Mouse (Mus musculus) gastrocnemius, postnatal 25 days (tissue): ENCODE results near the gene Fam166b. TPM values are rescaled to one million over a fixed set of nuclear protein-coding genes. Genes with fewer than 3 reads are reported as not detected.

Experiments
- DNase-seq: peaks from one replicate; pipeline ENCODE4 v3.0.0; 2022
- total RNA-seq, 2 experiments: library from RNA; stranded (reverse); gene quantifications; 1 replicate in 1 of 2; 2 replicates in 1 of 2; pipeline ENCODE4 v1.2.3; 2021

The Fam166b gene
- total RNA-seq, 2 experiments from 2014 or later, result not detected

GRCm38 (mm10) chr4:43428180-43428861 lies 613 bp downstream of the Fam166b start:
- DNase-seq, result no peak

DNA sequence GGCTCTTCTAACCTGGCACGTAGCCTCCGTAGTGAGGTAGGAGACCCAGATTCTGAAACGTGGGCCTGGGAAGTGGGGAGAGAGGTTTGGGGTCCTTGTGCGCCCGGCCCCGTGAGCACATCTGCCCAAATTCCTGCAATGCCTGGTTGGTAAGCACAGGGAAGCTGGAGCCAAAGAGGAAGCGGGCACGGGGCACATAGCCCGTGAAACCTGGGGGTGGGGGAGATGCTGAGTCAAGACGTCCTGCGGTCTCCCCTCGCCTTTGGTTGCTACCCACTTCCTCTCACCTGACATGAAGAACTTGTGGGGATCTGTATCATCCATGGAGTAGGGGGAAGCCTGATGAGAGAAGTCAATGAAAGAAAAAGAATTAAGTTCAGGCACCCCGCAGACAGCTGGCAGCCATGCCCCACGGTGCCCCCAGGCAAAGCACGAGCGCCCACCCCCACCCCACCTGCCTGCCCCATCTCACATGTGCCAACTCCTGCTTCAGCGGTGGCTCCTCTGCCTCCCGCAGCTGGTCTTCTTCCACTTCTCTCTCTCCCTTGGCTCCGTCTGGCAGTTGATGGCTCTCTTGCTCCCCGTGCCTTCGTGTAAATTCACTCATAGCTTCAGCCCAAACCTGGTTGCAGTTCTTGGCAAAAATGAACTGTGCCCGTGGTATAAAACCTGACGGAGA lies 1.3 kb downstream of the Fam166b start:
- peak; percentile 19 for DNase-seq

GRCm38 (mm10) chr4:43426487-43426886 lies 2.4 kb downstream of the Fam166b start:
- no peak for DNase-seq

- peak; percentile 14 for DNase-seq
These were observed 3.1 kb downstream of the Fam166b start for GRCm38 (mm10) chr4:43425648-43426380.

- no peak for DNase-seq
These were observed 3.7 kb downstream of the Fam166b start for GRCm38 (mm10) chr4:43425197-43425596.

- no peak for DNase-seq
These were observed 4.9 kb downstream of the Fam166b start for GRCm38 (mm10) chr4:43424072-43424471.

DNA sequence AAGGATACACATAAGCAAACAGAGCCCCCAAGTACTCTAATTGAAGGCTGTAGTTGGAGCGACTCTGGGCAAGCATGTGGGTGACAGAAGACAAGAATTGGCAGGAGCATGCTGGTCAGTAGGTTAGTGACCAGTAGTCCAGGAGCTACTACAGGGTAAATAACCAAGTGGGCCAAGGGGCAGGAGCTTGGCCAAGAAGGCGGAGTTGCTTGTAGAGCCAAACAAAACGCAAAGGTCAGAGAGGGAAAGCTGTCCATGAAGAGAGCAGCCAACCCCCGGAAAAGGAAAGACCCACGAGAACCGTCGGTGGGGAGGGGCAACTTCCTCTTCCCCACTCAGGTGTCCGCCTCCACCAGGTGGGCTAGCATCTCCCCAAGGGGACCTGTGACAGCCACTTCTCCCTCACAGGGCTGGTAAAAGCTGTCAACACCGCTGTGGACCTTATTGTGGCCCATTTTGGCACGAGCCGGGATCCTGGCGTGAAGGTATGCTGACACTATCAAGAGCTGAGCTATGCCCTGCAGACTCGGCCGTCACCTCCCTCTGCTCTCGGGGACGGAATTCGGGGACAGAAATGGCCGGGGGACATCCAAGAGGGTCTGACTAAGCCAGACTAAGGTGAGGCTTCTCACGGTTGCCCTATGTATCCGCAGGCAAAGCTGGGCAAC lies 5.5 kb downstream of the Fam166b start:
- peak; percentile 33 for DNase-seq

DNA sequence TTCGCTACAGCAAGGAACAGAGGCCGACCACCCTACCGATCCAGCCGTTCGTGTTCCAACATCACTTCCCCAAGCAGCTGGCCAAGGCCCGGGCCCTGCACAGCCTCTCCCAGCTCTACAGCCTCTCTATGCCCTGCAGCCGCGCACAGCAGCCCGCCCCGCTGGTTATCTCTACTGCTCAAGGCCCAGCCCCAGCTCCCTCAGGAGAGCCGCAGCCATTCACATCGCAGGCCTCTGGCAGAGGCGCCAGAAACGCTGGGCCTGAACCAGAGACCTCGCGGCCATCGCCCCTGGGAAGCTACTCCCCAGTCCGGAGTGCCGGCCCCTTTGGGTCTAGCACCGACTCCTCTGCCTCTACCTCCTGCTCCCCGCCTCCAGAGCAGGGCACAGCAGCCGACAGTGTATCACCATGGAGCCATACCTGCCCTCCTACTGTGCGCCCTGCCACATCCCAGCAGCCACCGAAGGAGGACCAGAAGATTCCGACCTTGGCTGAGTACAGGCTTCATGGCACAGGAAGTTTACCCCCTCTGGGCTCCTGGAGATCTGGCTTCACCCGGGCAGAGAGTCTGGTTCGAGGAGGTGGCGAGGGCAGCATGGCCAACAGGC lies 7.2 kb downstream of the Fam166b start:
- DNase-seq, result peak; percentile 13

DNA sequence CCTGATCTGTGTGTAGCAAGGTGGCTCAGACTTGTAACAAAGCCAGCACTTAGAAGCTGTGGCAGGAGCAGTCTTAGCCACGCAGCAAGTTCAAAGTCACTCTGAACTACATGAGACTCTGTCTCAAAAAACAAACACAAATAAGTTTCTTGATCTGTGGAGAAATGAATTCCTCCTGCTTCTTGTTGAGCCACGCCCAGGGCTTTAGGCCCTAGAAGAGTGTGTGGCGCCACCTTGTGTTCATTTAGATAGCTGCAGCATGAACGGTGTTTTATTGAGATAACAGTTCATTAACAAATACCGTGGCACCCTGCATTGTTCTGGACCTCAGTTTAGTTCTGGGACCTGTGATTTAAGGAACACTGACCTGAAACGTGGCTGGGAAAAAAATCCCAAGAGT lies 8.6 kb downstream of the Fam166b start:
- DNase-seq, result no peak

- DNase-seq, result no peak
These were observed 9.1 kb downstream of the Fam166b start for GRCm38 (mm10) chr4:43419801-43420281.

- no peak for DNase-seq
These were observed 9.8 kb downstream of the Fam166b start for GRCm38 (mm10) chr4:43418973-43419656.

GRCm38 (mm10) chr4:43418450-43418849 lies 10.5 kb downstream of the Fam166b start:
- no peak for DNase-seq

DNA sequence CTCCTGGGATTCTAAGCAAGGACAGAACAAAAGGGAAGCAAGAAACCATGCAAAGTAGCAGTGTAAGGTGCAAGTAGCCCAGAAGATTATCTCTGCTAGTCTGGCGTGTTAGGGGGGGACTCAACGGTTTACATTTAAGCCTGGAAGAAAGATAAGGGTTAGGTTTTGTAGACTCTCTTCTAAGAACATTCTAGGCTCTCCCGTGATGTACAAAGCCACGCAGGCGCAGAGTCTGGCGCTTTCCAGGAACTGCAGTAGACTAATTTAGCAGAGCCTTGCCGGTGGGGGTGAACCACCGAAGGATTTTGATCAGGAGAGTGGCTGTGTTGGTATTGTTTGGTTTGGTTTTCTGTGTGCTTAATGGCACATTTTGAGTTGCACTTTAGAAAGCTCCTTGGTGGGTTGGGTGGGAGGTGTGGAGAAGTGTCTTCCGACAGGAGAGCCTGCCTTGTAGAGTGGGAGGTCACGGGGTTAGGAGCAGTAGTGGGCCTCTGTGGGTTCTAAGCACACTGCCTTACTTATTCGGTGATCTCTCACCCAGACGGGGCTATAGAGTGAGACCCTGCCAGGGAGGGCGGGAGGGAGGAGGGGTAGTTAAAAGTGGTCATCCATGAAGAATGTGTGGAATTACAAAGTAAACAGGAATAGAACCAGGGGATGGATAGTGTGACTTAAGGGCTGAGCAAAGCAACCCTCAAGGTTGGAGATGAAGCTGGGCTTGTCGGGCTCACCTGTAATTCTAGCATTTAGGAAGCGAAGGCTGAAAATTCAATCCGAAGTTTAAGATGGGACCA lies 11.5 kb downstream of the Fam166b start:
- no peak for DNase-seq

DNA sequence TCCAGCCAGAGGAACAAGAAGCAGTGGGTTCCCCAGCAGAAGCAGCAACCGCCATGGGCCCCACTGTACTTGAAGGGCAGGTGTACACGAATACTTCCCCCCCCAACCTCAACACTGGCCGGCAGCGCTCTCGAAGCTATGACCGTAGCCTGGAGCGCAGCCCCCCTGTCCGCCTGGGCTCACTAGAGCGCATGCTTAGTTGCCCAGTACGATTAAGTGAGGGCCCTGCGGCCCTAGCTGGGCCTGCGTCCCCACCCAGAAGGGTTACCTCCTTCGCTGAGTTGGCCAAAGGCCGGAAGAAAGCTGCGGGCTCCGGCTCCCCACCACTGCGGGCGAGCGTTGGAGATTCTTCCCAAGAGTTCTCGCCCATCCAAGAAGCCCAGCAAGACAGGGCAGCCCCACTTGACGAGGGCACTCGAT lies 12.9 kb downstream of the Fam166b start:
- DNase-seq, result no peak

DNA sequence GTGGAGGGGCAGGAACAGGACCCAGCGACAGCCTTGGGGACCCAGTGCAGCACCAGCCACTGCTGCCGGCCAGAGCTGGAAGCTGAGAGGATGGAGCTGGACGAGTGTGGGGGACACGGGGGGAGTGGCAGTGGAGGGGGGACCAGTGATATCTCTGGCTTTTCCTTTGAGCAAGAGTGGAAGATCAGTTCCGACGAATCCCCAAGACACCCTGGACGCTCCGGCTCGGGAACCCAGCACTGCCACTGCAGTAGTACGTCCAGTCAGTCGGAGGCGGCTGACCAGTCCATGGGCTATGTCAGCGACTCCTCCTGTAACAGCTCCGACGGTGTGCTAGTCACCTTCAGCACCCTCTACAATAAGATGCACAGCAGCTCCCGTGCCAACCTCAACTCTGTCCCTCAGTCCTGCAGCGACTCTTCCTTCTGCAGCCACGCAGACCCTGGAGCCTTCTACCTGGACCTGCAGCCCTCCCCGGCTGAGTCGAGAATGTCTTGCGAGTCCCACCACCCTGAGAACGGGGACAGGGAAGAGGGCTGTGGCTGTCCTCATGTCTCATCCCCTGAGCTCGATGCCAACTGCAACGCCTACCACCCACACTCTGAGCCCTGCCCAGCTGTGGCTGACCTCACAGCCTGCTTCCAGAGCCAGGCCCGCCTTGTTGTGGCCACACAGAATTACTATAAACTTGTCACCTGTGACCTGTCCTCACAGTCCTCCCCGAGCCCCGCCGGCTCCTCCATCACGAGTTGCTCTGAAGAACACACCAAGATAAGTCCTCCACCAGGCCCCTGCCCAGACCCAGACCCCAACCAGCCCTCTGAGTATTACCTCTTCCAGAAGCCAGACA lies 13.5 kb downstream of the Fam166b start:
- no peak for DNase-seq

- no peak for DNase-seq
These were observed 14.2 kb downstream of the Fam166b start for GRCm38 (mm10) chr4:43414761-43415160.

GRCm38 (mm10) chr4:43407071-43407920 lies 21.6 kb downstream of the Fam166b start:
- no peak for DNase-seq

GRCm38 (mm10) chr4:43406162-43406971 lies 22.6 kb downstream of the Fam166b start:
- DNase-seq, result peak; percentile 88
